Mouse (Mus musculus): ENCODE data around the gene Pard6b. TPM values are rescaled to one million over a fixed set of nuclear protein-coding genes. Genes with fewer than 3 reads are reported as not detected.
"Not testable (repeated sequence)": the region's sequence is repeated elsewhere in the genome, so short reads cannot be mapped to it uniquely, and the experiment has no call there.

Pard6b gene
- polyA plus RNA-seq, 1 experiment: not detected

DNA sequence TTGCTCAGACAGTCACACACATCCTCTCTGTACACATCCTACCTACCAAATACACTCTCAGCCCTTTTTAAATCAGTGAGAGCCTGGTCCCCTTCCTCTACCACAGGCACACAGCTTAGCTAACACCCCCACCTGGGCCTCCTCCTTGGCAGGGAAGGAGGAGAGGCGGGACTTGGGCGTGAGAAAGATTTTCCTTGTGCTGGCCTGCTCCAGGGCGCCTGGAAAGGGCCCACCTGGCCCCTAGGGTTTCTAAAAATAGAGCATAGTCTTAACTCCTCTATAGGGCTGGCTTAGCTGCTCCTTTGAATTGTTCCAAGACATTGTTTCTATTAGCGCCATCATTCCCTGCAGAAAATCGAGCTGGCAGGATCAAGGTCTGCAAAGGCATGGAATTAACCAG is 35.0 kb upstream of the Pard6b start:
- Histone ChIP-seq H3K27ac (ENCODE audit: insufficient read depth, low read depth, low read length) (no peak overlapping the region), H3K4me1 (ENCODE audit: control insufficient read depth, insufficient read depth, low read length) (peaks cover 12% of the 10 kb centered on the region), H3K4me3 (ENCODE audit: insufficient read depth, low read depth, low read length) (no peak overlapping the region)
- 59% methylated on average over 5 of the region's 5 CpGs for WGBS
- TF ChIP-seq POLR2A (IDR thresholded peaks at IDR 0.05; ENCODE audit: insufficient read depth, low read depth, low read length) (no peak), CTCF (IDR thresholded peaks at IDR 0.05; ENCODE audit: insufficient read depth, low read depth, low read length) (no peak)

- TF ChIP-seq POLR2A (IDR thresholded peaks at IDR 0.05; ENCODE audit: insufficient read depth, low read depth, low read length) (no peak), CTCF (IDR thresholded peaks at IDR 0.05; ENCODE audit: insufficient read depth, low read depth, low read length) (no peak)
- no peak overlapping the region for H3K27ac ChIP-seq (ENCODE audit: insufficient read depth, low read depth, low read length)
- peaks cover 12% of the 10 kb centered on the region for H3K4me1 ChIP-seq (ENCODE audit: control insufficient read depth, insufficient read depth, low read length)
- H3K4me3 ChIP-seq (ENCODE audit: insufficient read depth, low read depth, low read length): no peak overlapping the region
- WGBS: 75% methylated on average over 4 of the region's 4 CpGs
These were observed 34.3 kb upstream of the Pard6b start for GRCm38 (mm10) chr2:168046467-168046866.

GRCm38 (mm10) chr2:168049002-168049635 is 31.7 kb upstream of the Pard6b start:
- TF ChIP-seq POLR2A (IDR thresholded peaks at IDR 0.05; ENCODE audit: insufficient read depth, low read depth, low read length): no peak
- TF ChIP-seq CTCF (IDR thresholded peaks at IDR 0.05; ENCODE audit: insufficient read depth, low read depth, low read length): no peak
- H3K4me3 ChIP-seq (ENCODE audit: insufficient read depth, low read depth, low read length): no peak overlapping the region
- H3K27ac ChIP-seq (ENCODE audit: insufficient read depth, low read depth, low read length): no peak overlapping the region
- peaks cover 12% of the 10 kb centered on the region for H3K4me1 ChIP-seq (ENCODE audit: control insufficient read depth, insufficient read depth, low read length)
- WGBS: 19% methylated on average over 16 of the region's 16 CpGs

DNA sequence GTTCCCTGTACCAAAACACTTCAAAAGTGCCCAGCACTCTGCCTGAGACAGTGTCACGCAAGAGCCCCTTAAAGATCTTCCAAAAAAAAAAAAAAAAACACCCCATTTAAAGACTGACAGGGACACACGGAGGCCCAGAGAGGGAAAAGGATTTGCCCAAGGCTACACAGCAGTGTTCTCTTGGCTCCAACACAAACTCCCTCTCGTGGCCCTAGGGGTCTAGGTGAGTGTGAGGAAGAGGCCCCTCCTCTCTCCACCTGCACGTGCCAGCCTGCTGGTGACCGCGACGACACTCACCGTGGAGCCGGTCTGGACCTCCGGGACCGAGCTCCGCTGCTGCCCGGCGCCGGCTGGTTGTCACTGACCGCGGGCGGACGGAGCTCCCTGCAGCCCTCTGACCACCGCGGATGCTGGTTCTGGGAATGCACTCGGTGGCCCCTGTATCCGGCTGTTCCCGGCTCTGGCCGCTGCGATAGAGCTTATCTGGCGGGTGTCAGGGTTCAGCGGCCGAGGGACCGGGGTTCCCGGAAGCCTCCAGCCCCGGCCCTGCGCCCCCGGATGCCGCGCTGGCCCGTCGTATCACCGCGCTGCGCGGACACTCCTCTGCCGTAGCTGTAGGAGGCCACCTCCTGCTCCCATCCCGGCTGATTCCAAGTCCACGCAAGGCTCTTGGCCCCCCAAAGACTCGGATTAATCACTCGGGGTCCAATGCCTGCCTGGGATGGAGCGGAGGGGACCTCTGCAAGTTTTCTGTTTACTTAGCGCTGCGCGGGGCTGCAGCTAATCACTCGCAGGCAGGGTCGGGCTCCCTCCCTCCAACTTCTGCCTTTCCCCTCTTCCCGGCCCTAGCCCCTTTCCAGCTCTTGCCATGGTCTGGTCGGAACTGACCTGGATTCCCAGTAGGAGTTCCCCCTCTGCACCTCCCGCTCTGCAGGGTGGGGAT is 30.5 kb upstream of the Pard6b start:
- H3K4me1 ChIP-seq (ENCODE audit: control insufficient read depth, insufficient read depth, low read length): peaks cover 12% of the 10 kb centered on the region
- TF ChIP-seq CTCF (IDR thresholded peaks at IDR 0.05; ENCODE audit: insufficient read depth, low read depth, low read length) (no peak; the same call in 1 of the 2 replicates), POLR2A (IDR thresholded peaks at IDR 0.05; ENCODE audit: insufficient read depth, low read depth, low read length) (no peak)
- H3K4me3 ChIP-seq (ENCODE audit: insufficient read depth, low read depth, low read length): peak overlapping the region; percentile 28
- no peak overlapping the region for H3K27ac ChIP-seq (ENCODE audit: insufficient read depth, low read depth, low read length)
- WGBS: 2% methylated on average over 56 of the region's 56 CpGs

DNA sequence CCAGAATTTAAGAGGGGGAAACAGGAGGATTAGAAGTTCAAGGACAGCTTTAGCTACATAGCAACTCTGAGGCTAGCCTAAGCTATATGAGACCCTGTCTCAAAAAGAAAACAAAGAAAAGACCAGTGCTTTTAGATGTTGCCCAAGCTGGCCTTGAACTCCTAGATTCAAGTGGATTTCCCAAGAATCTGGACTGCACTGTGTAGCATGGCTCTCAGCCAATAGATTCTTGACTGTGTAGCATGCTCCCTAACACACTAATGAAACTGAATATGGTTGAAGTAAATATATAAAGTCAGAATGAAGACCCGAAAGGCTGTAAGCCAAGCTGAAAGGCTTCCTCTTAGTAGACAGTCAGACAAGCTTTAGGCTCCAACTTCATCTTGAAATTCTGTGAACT is 28.6 kb upstream of the Pard6b start:
- H3K27ac ChIP-seq (ENCODE audit: insufficient read depth, low read depth, low read length): no peak overlapping the region
- H3K4me3 ChIP-seq (ENCODE audit: insufficient read depth, low read depth, low read length): no peak overlapping the region
- no peak for TF ChIP-seq CTCF (IDR thresholded peaks at IDR 0.05; ENCODE audit: insufficient read depth, low read depth, low read length)
- TF ChIP-seq POLR2A (IDR thresholded peaks at IDR 0.05; ENCODE audit: insufficient read depth, low read depth, low read length): no peak
- peaks cover 12% of the 10 kb centered on the region for H3K4me1 ChIP-seq (ENCODE audit: control insufficient read depth, insufficient read depth, low read length)
- 98% methylated on average over 1 of the region's 1 CpGs for WGBS

GRCm38 (mm10) chr2:168052689-168053088 is 28.1 kb upstream of the Pard6b start:
- peak; percentile 33; the same call in 1 of the 2 replicates for TF ChIP-seq CTCF (IDR thresholded peaks at IDR 0.05; ENCODE audit: insufficient read depth, low read depth, low read length)
- TF ChIP-seq POLR2A (IDR thresholded peaks at IDR 0.05; ENCODE audit: insufficient read depth, low read depth, low read length): no peak
- 15% methylated on average over 2 of the region's 2 CpGs for WGBS
- Histone ChIP-seq H3K27ac (ENCODE audit: insufficient read depth, low read depth, low read length) (no peak overlapping the region), H3K4me3 (ENCODE audit: insufficient read depth, low read depth, low read length) (no peak overlapping the region), H3K4me1 (ENCODE audit: control insufficient read depth, insufficient read depth, low read length) (peaks cover 12% of the 10 kb centered on the region)

GRCm38 (mm10) chr2:168054142-168054541 is 26.7 kb upstream of the Pard6b start:
- TF ChIP-seq CTCF (IDR thresholded peaks at IDR 0.05; ENCODE audit: insufficient read depth, low read depth, low read length) (no peak), POLR2A (IDR thresholded peaks at IDR 0.05; ENCODE audit: insufficient read depth, low read depth, low read length) (no peak)
- WGBS: 95% methylated on average over 11 of the region's 11 CpGs
- Histone ChIP-seq H3K27ac (ENCODE audit: insufficient read depth, low read depth, low read length) (no peak overlapping the region), H3K4me1 (ENCODE audit: control insufficient read depth, insufficient read depth, low read length) (peaks cover 9% of the 10 kb centered on the region), H3K4me3 (ENCODE audit: insufficient read depth, low read depth, low read length) (no peak overlapping the region)

GRCm38 (mm10) chr2:168055910-168056665 is 24.7 kb upstream of the Pard6b start:
- WGBS: 74% methylated on average over 14 of the region's 14 CpGs
- TF ChIP-seq CTCF (IDR thresholded peaks at IDR 0.05; ENCODE audit: insufficient read depth, low read depth, low read length) (no peak), POLR2A (IDR thresholded peaks at IDR 0.05; ENCODE audit: insufficient read depth, low read depth, low read length) (no peak)
- Histone ChIP-seq H3K27ac (ENCODE audit: insufficient read depth, low read depth, low read length) (no peak overlapping the region), H3K4me3 (ENCODE audit: insufficient read depth, low read depth, low read length) (no peak overlapping the region), H3K4me1 (ENCODE audit: control insufficient read depth, insufficient read depth, low read length) (no peaks in the 10 kb centered on the region)

GRCm38 (mm10) chr2:168056666-168056933 is 24.2 kb upstream of the Pard6b start:
- Histone ChIP-seq H3K27ac (ENCODE audit: insufficient read depth, low read depth, low read length) (no peak overlapping the region), H3K4me1 (ENCODE audit: control insufficient read depth, insufficient read depth, low read length) (no peaks in the 10 kb centered on the region), H3K4me3 (ENCODE audit: insufficient read depth, low read depth, low read length) (no peak overlapping the region)
- TF ChIP-seq CTCF (IDR thresholded peaks at IDR 0.05; ENCODE audit: insufficient read depth, low read depth, low read length): no peak
- TF ChIP-seq POLR2A (IDR thresholded peaks at IDR 0.05; ENCODE audit: insufficient read depth, low read depth, low read length): no peak
- 76% methylated on average over 8 of the region's 8 CpGs for WGBS

DNA sequence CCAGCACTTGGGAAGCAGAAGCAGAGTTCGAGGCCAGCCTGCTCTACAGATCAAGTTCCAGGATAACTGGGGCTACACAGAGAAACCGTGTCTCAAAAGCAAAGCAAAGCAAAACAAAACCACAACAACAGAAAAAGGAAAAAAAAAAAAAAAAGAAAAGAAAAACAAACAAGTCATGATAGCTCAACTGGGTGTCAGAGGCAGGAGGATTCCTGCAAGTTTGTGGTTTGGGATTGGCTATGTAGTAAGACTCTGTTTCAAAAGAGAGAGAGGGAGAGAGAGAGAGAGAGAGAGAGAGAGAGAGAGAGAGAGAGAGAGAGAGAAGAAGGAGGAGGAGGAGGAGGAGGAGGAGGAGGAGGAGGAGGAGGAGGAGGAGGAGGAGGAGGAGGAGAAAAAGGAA is 22.9 kb upstream of the Pard6b start:
- not testable (repeated sequence) for H3K4me3 ChIP-seq (ENCODE audit: insufficient read depth, low read depth, low read length); H3K27ac ChIP-seq (ENCODE audit: insufficient read depth, low read depth, low read length); H3K4me1 ChIP-seq (ENCODE audit: control insufficient read depth, insufficient read depth, low read length)
- WGBS: 71% methylated on average over 2 of the region's 2 CpGs

Measured in olfactory bulb, adult 2 months (tissue).